Mouse (Mus musculus): ENCODE measurements around the gene AC140267.1. TPM values are rescaled to one million over a fixed set of nuclear protein-coding genes. Genes with fewer than 3 reads are reported as not detected.

Gene AC140267.1
- polyA plus RNA-seq, 1 experiment from 2014 or later, result 5.0 TPM

GRCm38 (mm10) chr15:80279053-80279452 is 43.4 kb downstream of the AC140267.1 start:
- Histone ChIP-seq H3K9me3 (replicated peaks) (no peaks in the 10 kb centered on the region), H3K36me3 (no peaks in the 10 kb centered on the region), H3K27ac (replicated peaks) (no peak overlapping the region), H3K4me3 (no peak overlapping the region), H3K27me3 (ENCODE audit: low read depth, poor library complexity, severe bottlenecking) (peaks cover 35% of the 10 kb centered on the region), H3K4me1 (peaks cover 15% of the 10 kb centered on the region)
- no peak for DNase-seq (ENCODE audit: low spot score)
- WGBS, result 79% methylated on average over 2 of the region's 2 CpGs

GRCm38 (mm10) chr15:80280646-80281045 is 45.0 kb downstream of the AC140267.1 start:
- 22% methylated on average over 6 of the region's 6 CpGs for WGBS
- peak; percentile 71 for DNase-seq (ENCODE audit: low spot score)
- Histone ChIP-seq H3K9me3 (replicated peaks) (no peaks in the 10 kb centered on the region), H3K36me3 (no peaks in the 10 kb centered on the region), H3K4me3 (no peak overlapping the region), H3K27ac (replicated peaks) (peak overlapping the region; percentile 55), H3K27me3 (ENCODE audit: low read depth, poor library complexity, severe bottlenecking) (peaks cover 51% of the 10 kb centered on the region), H3K4me1 (peaks cover 15% of the 10 kb centered on the region)

Other genes with a start within 250 kb of the AC140267.1 start
- 1.4 and 1.7 TPM in 2 replicates for gene Pdgfb, start 220.9 kb upstream of the AC140267.1 start, polyA plus RNA-seq (2016; fragmentation: Nextera tagmentation; extraction: Ambion mirVana)
- 7.3 and 7.7 TPM in 2 replicates for gene Syngr1, start 144.5 kb upstream of the AC140267.1 start, polyA plus RNA-seq (2016; fragmentation: Nextera tagmentation; extraction: Ambion mirVana)
- 866 and 996 TPM in 2 replicates for gene Rpl3, start 144.0 kb upstream of the AC140267.1 start, polyA plus RNA-seq (2016; fragmentation: Nextera tagmentation; extraction: Ambion mirVana)
- 40.0 and 48.9 TPM in 2 replicates for gene Tab1, start 102.7 kb upstream of the AC140267.1 start, polyA plus RNA-seq (2016; fragmentation: Nextera tagmentation; extraction: Ambion mirVana)
- 5.9 and 7.8 TPM in 2 replicates for gene Mgat3, start 62.1 kb upstream of the AC140267.1 start, polyA plus RNA-seq (2016; fragmentation: Nextera tagmentation; extraction: Ambion mirVana)
- 39.7 and 45.1 TPM in 2 replicates for gene Mief1, start 1.8 kb upstream of the AC140267.1 start, polyA plus RNA-seq (2016; fragmentation: Nextera tagmentation; extraction: Ambion mirVana)
- gene Atf4, start 19.3 kb downstream of the AC140267.1 start, polyA plus RNA-seq (2016; fragmentation: Nextera tagmentation; extraction: Ambion mirVana), result 114 and 118 TPM in 2 replicates
- 61.7 and 69.7 TPM in 2 replicates for gene Rps19bp1, start 28.5 kb downstream of the AC140267.1 start, polyA plus RNA-seq (2016; fragmentation: Nextera tagmentation; extraction: Ambion mirVana)
- gene Cacna1i, start 51.4 kb downstream of the AC140267.1 start, polyA plus RNA-seq (2016; fragmentation: Nextera tagmentation; extraction: Ambion mirVana), result 0.01 TPM in 1 of 2 replicates, not detected in the other